Mouse (Mus musculus) CH12.LX (cell line): ENCODE data around the gene Rtel1. TPM values are rescaled to one million over a fixed set of nuclear protein-coding genes. Genes with fewer than 3 reads are reported as not detected.

Source experiments
- DNase-seq: peaks from one replicate; pipeline ENCODE4 v3.0.0-alpha.2; 2013; ENCODE audit errors: extremely low read depth
- H3K27ac ChIP-seq: 2 replicates; pipeline ENCODE4 v1.5.1; 2012; ENCODE audit warnings: low read depth, mild to moderate bottlenecking, control low read depth, moderate library complexity; ENCODE audit not compliant: insufficient read depth
- H3K27me3 ChIP-seq: replicated peaks from 2 replicates; pipeline ENCODE3; 2012; ENCODE audit warnings: inconsistent platforms
- H3K36me3 ChIP-seq, 2 experiments: replicated peaks in 1 of 2; 2 replicates each; pipeline versions ENCODE3 to v1.6.1; 2012; ENCODE audit warnings: inconsistent platforms in 1 of 2, low read length in 1 of 2, mild to moderate bottlenecking in 1 of 2, mixed read lengths in 1 of 2, moderate library complexity in 1 of 2; ENCODE audit not compliant: control insufficient read depth in 1 of 2, insufficient read depth in 1 of 2
- H3K4me1 ChIP-seq, 2 experiments: 2 replicates each; pipeline ENCODE4 v1.6.1; 2012; ENCODE audit warnings: inconsistent platforms in 1 of 2, moderate library complexity in 1 of 2; ENCODE audit not compliant: insufficient read depth in 2 of 2, control insufficient read depth in 1 of 2
- H3K4me2 ChIP-seq: 2 replicates; pipeline ENCODE4 v1.6.1; 2012; ENCODE audit warnings: low read depth, mild to moderate bottlenecking, control low read depth; ENCODE audit not compliant: poor library complexity, insufficient read depth, severe bottlenecking
- H3K4me3 ChIP-seq, 3 experiments: fragments of 150-350 bp in 1 of 3; sonication (generic) in 1 of 3; replicated peaks in 1 of 3; 2 replicates each; pipeline versions ENCODE3 to v1.5.1; 2011 to 2012; ENCODE audit warnings: low read depth in 2 of 3, low read length in 2 of 3, mild to moderate bottlenecking in 2 of 3, moderate library complexity in 2 of 3, control low read depth in 1 of 3, improper control_type of control experiment in 1 of 3, inconsistent platforms in 1 of 3, mixed read lengths in 1 of 3; ENCODE audit not compliant: poor library complexity in 1 of 3
- H3K79me2 ChIP-seq: replicated peaks from 2 replicates; pipeline ENCODE4 v1.6.1; 2012; ENCODE audit warnings: mild to moderate bottlenecking, moderate library complexity; ENCODE audit not compliant: control insufficient read depth, poor library complexity, insufficient read depth, severe bottlenecking; ENCODE audit errors: extremely low read depth
- H3K9ac ChIP-seq: 2 replicates; pipeline ENCODE4 v1.6.1; 2012; ENCODE audit warnings: low read depth, mild to moderate bottlenecking, control low read depth, moderate library complexity; ENCODE audit not compliant: insufficient read depth
- H3K9me3 ChIP-seq: replicated peaks from 2 replicates; pipeline ENCODE3; 2012; ENCODE audit warnings: low read length, inconsistent platforms, mixed read lengths
- BHLHE40 ChIP-seq: IDR thresholded peaks from 2 replicates; pipeline ENCODE4 v1.6.1; 2011; ENCODE audit warnings: mild to moderate bottlenecking, low read depth, low read length, improper control_type of control experiment
- CHD1 ChIP-seq: IDR thresholded peaks from 2 replicates; pipeline ENCODE4 v1.6.1; 2012; ENCODE audit warnings: low read depth, low read length, improper control_type of control experiment, inconsistent platforms
- CTCF ChIP-seq, 2 experiments: IDR thresholded peaks in 1 of 2; conservative IDR thresholded peaks in 1 of 2; 2 replicates each; pipeline ENCODE4 v1.5.1; 2011 to 2012; ENCODE audit warnings: low read depth in 2 of 2, low read length in 2 of 2, improper control_type of control experiment in 1 of 2, inconsistent platforms in 1 of 2, mild to moderate bottlenecking in 1 of 2, moderate library complexity in 1 of 2
- MAX ChIP-seq: IDR thresholded peaks from 2 replicates; pipeline ENCODE4 v1.6.1; 2011; ENCODE audit warnings: low read length, improper control_type of control experiment
- MXI1 ChIP-seq: IDR thresholded peaks from 2 replicates; pipeline ENCODE4 v1.6.1; 2011; ENCODE audit warnings: mild to moderate bottlenecking, low read depth, low read length, improper control_type of control experiment
- NRF1 ChIP-seq: IDR thresholded peaks from 2 replicates; pipeline ENCODE4 v1.6.1; 2014; ENCODE audit warnings: low read depth, mild to moderate bottlenecking, inconsistent platforms, low read length, improper control_type of control experiment, moderate library complexity
- PAX5 ChIP-seq: IDR thresholded peaks from 2 replicates; pipeline ENCODE4 v1.6.1; 2012; ENCODE audit warnings: low read length, inconsistent platforms, mixed read lengths
- SIN3A ChIP-seq: IDR thresholded peaks from 2 replicates; pipeline ENCODE4 v1.6.1; 2012; ENCODE audit warnings: low read length, improper control_type of control experiment, inconsistent platforms
- UBTF ChIP-seq: IDR thresholded peaks from 2 replicates; pipeline ENCODE4 v1.6.1; 2012; ENCODE audit warnings: low read depth, mild to moderate bottlenecking, inconsistent platforms, low read length, improper control_type of control experiment, moderate library complexity
- USF1 ChIP-seq: IDR thresholded peaks from 2 replicates; pipeline ENCODE4 v1.6.1; 2014; ENCODE audit warnings: low read depth, mild to moderate bottlenecking, inconsistent platforms, low read length, improper control_type of control experiment
- dilution Hi-C: fragments of 300-500 bp; cut with MboI; formaldehyde crosslinking; loops from 2 replicates; pipeline ENCODE4 v1.14.3; 2020; ENCODE audit warnings: low sequenced_read_pairs; ENCODE audit not compliant: extremely low pct_unique_long_range_greater_than_20kb, extremely low pct_ligation_motif_present
- in situ Hi-C: fragments of 300-500 bp; cut with MboI; formaldehyde crosslinking; loops from 3 replicates; pipeline ENCODE4 v1.14.3; 2019; ENCODE audit warnings: low sequenced_read_pairs, low pct_ligation_motif_present, low pct_unique_long_range_greater_than_20kb, mixed read lengths
- polyA plus RNA-seq: library from polyadenylated mRNA; unstranded; fragments of >175 nt; gene quantifications from 2 replicates; pipeline ENCODE4 v1.2.1, GENCODE M21; 2012; ENCODE audit warnings: low read depth; ENCODE audit not compliant: insufficient read length
- total RNA-seq, 2 experiments: library from RNA; depleted of rRNA; stranded (reverse); fragments of 300-350 nt in 1 of 2; fragments of >200 nt in 1 of 2; gene quantifications; 2 replicates each; pipeline ENCODE4 v1.2.3; 2012 to 2014

The Rtel1 gene
- total and polyA plus RNA-seq, 3 experiments: 65.4 to 89.2 (median 67.6) TPM

DNA sequence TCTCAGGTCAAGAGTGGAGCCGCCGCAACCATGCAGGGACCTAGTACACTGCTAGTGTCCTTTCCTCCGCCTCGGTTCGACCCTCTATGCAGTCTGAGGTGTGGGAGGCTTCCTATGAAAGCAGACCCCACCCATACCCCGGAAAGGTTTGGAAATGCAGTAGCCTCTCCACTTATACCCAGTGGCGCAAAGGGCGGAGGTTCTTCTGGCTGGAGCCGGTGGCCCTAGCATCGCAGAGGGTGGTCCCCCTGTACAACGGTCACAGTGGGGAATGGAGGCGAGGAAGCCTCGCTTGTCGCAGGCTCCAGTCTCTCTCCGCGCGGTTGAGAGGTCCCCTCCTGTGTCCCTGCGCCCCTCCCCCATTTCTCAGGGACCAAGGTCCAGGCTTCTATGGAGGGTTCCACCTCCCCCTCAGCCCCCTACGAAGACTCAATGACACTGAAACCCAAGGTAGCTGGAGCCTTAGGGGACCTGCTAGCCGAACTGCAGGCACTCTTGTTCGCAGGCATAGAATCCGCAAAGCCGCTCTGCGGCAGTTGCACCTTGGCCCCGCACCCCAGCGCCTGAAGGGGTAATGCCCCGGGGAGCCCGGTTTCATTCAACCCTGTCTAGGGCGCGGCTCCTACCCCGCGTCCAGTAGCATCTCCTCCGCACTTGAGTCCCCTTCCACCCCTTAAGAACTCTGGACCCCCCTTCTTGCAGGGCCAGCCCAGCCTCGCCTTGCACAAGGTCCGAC is 6.0 kb upstream of the Rtel1 start:
- no peak overlapping the region for H3K9ac ChIP-seq
- no peaks in the 10 kb centered on the region for H3K79me2 ChIP-seq
- H3K36me3 ChIP-seq: no peaks in the 10 kb centered on the region
- H3K4me1 ChIP-seq: no peaks in the 10 kb centered on the region
- TF ChIP-seq USF1: no peak
- DNase-seq: no peak
- no peak overlapping the region for H3K27ac ChIP-seq
- H3K9me3 ChIP-seq: no peaks in the 10 kb centered on the region
- no peak overlapping the region for H3K4me3 ChIP-seq
- H3K27me3 ChIP-seq: peaks cover 58% of the 10 kb centered on the region
- dilution Hi-C loops (no loop called here), in situ Hi-C loops (no loop called here)
- H3K4me2 ChIP-seq: no peak overlapping the region

DNA sequence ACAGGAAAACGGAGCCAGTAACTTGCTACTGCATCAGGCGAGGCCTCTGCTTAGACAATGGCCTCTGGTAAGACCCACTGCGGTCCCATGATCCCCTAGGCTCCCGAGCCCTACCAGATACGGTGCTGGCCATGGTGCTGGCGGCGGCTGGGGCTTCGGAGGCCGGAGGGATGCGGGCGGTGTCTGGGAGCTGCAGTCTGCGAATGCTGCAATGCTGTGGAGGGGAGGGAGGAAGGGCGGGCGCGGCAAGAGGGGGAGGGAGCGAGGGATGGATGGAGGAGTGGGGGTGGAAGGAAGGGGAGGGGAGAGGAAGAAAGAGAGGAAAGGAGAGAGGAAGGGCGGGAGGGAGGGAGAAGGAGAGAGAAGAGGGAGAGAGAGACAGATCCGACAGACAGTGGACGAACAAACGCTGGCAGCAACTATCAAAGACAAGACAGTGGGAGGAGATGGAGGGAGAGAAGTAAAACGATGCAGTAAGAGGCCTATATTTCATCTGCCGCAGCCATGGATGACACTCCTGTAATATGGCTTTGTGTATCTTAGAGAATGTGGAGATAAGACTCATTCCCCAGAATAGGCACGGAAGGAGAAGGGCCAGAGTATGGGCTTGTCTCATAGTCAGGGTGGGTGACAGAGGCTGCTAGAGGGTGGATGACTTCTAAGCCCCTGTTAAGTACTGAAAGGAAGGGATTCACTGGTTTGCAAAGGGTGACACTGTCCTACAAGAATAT is 5.3 kb upstream of the Rtel1 start, which contains the start of gene Stmn3:
Gene Stmn3, minus strand, starts transcription at position 421 of the 731 bp plus-strand sequence.
- peaks cover 54% of the 10 kb centered on the region for H3K27me3 ChIP-seq
- H3K9me3 ChIP-seq: no peaks in the 10 kb centered on the region
- H3K4me3 ChIP-seq: no peak within 1 kb of the TSS
- DNase-seq: no peak
- no peaks in the 10 kb centered on the region for H3K36me3 ChIP-seq
- dilution Hi-C loops: no loop called here
- H3K4me1 ChIP-seq: peaks cover 3 to 5% of the 10 kb centered on the region in 2 experiments; a peak in 3 of 4 replicates
- H3K9ac ChIP-seq: no peak within 1 kb of the TSS
- no peak for TF ChIP-seq SIN3A
- no peak for TF ChIP-seq MXI1
- TF ChIP-seq BHLHE40: no peak
- no peak for TF ChIP-seq UBTF
- TF ChIP-seq PAX5: no peak
- no peak for TF ChIP-seq CTCF (conservative IDR thresholded peaks at IDR 0.05 in 1 of 2, IDR thresholded peaks at IDR 0.05 in 1 of 2; ENCODE audit: low read depth in 2 of 2, low read length in 2 of 2)
- no peak for TF ChIP-seq MAX
- TF ChIP-seq, all 38 proteins: peak for 0
- H3K79me2 ChIP-seq: no peaks in the 10 kb centered on the region
- no peak within 1 kb of the TSS for H3K27ac ChIP-seq
- H3K4me2 ChIP-seq: no peak within 1 kb of the TSS
- in situ Hi-C loops: no loop called here

- Histone ChIP-seq H3K4me3 (peak overlapping the region; percentile 64 to 79 (median 73)), H3K79me2 (peaks cover 14% of the 10 kb centered on the region), H3K27me3 (peaks cover 15% of the 10 kb centered on the region), H3K9me3 (no peaks in the 10 kb centered on the region), H3K27ac (no peak overlapping the region), H3K36me3 (peaks cover 30 to 41% of the 10 kb centered on the region in 2 experiments), H3K4me2 (peak overlapping the region; percentile 80), H3K9ac (peak overlapping the region; percentile 72), H3K4me1 (peaks cover 8 to 20% of the 10 kb centered on the region in 2 experiments)
- DNase-seq: no peak
- in situ Hi-C loops: loop anchor here (10.0 kb wide), 1 partner anchor 135 kb away; the partner anchor contains the start of gene Ppdpf
- no peak for TF ChIP-seq NRF1
- no peak for TF ChIP-seq CHD1
- dilution Hi-C loops: no loop called here
These were observed 562 bp downstream of the Rtel1 start for GRCm38 (mm10) chr2:181320103-181320499.
